Mouse (Mus musculus): ENCODE data around the gene Arrdc2. TPM values are rescaled to one million over a fixed set of nuclear protein-coding genes. Genes with fewer than 3 reads are reported as not detected.

Gene Arrdc2
- polyA plus RNA-seq, 1 experiment from 2014 or later = 6.7 TPM

DNA sequence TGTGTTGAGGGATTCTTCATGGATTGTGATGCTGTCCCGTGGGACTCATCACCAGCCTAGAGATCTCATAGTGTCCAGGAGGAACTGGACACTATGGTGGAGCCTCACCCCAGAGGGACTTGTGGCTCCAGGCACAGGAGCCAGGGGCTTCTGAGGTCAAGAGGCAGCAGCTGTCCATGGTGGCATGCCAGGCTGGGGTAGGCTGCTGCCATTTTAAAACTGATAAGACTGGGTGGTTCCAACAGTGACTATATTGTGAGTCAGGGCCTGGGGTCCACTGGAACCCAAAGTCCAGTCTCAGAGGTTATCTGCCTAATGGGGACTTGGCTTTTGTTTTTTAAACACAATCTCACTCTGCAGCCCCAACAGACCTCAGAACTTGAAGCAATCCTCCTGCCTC lies 37.7 kb downstream of the Arrdc2 start:
- ATAC-seq (ENCODE audit: insufficient number of reproducible peaks, low FRiP score, low TSS enrichment, low read depth) = no peak
- Histone ChIP-seq H3K9me3 (no peaks in the 10 kb centered on the region), H3K27ac (no peak overlapping the region), H3K4me1 (peaks cover 27% of the 10 kb centered on the region), H3K4me3 (no peak overlapping the region), H3K4me2 (no peak overlapping the region), H3K27me3 (peaks cover 72% of the 10 kb centered on the region), H3K9ac (no peak overlapping the region), H3K36me3 (no peaks in the 10 kb centered on the region)
- WGBS = 73% methylated on average over 1 of the region's 1 CpGs

DNA sequence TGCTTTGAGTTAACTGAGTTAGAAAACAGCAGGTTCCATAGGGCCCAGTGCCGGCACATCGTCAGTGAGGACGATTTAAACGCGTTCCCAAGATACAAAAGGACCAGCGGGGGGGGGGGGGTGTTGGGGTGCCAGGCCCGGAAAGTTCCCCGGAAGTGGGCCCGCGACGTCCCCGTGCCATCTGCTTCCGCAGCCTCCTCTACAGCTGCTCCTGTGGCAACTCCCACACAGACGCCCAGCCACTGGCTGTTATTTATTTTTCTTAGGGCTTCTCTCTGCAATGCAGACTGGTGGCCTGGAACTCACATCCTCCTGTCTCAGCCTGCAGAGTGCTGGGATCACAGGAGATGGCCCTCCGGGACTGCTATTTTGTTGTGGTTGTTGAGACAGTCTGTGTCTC lies 38.4 kb downstream of the Arrdc2 start:
- Histone ChIP-seq H3K27me3 (peaks cover 72% of the 10 kb centered on the region), H3K9ac (no peak overlapping the region), H3K36me3 (no peaks in the 10 kb centered on the region), H3K4me2 (no peak overlapping the region), H3K4me3 (no peak overlapping the region), H3K9me3 (no peaks in the 10 kb centered on the region), H3K27ac (no peak overlapping the region), H3K4me1 (peaks cover 32% of the 10 kb centered on the region)
- 28% methylated on average over 15 of the region's 15 CpGs for WGBS
- ATAC-seq (ENCODE audit: insufficient number of reproducible peaks, low FRiP score, low TSS enrichment, low read depth) = no peak

DNA sequence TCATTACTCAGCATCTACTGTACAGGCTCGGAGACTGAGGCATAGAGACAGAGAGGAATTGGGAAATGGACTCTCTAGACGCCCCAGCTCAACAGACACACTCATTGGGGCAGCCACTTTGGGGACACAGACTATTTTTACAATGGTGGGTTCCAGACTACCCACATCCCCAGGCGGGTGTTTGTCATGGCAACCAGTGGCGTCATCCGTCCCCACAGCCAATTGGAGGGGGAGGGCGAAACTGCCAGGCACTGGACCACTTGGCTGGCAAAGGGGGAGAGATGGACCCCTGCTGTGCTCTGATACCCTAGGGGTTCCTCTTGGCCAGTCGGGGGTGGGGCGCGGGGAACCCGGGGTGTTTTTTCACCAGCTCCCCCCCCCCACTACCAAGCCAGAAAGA lies 38.9 kb downstream of the Arrdc2 start:
- H3K27me3 ChIP-seq = peaks cover 67% of the 10 kb centered on the region
- 50% methylated on average over 10 of the region's 10 CpGs for WGBS

DNA sequence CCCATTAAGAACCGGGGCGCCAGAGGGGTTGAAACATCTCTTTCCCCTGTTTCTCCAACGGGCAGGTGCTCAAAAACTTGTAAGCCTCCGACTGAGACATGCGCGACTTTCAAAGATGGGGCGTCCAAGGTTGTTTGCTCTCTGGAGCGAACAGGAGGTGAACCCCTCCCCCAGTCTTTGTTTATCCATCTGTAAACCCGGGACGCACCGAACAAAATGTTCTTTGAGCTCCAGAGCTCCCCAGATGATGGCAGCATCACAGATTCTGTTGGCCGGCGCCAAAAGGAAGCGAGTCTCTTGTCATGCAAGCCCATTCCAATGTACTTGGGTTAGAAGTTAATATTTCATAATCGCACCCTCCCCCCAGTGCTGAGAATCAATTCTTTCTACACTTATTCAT lies 41.2 kb downstream of the Arrdc2 start:
- H3K4me1 ChIP-seq = peaks cover 18% of the 10 kb centered on the region
- peak overlapping the region; percentile 56 for H3K4me3 ChIP-seq
- no peaks in the 10 kb centered on the region for H3K36me3 ChIP-seq
- ATAC-seq (ENCODE audit: insufficient number of reproducible peaks, low FRiP score, low TSS enrichment, low read depth) = no peak
- H3K9me3 ChIP-seq = no peaks in the 10 kb centered on the region
- H3K4me2 ChIP-seq = peak overlapping the region; percentile 93
- peaks cover 48% of the 10 kb centered on the region for H3K27me3 ChIP-seq
- no peak overlapping the region for H3K9ac ChIP-seq
- WGBS = 14% methylated on average over 15 of the region's 15 CpGs
- no peak overlapping the region for H3K27ac ChIP-seq

More for the DNA sequence above, 38.9 kb downstream of the Arrdc2 start:
- H3K36me3 ChIP-seq = no peaks in the 10 kb centered on the region
- no peaks in the 10 kb centered on the region for H3K9me3 ChIP-seq
- H3K9ac ChIP-seq = no peak overlapping the region
- H3K4me2 ChIP-seq = no peak overlapping the region
- no peak for ATAC-seq (ENCODE audit: insufficient number of reproducible peaks, low FRiP score, low TSS enrichment, low read depth)
- H3K4me1 ChIP-seq = peaks cover 32% of the 10 kb centered on the region
- no peak overlapping the region for H3K4me3 ChIP-seq
- no peak overlapping the region for H3K27ac ChIP-seq

DNA sequence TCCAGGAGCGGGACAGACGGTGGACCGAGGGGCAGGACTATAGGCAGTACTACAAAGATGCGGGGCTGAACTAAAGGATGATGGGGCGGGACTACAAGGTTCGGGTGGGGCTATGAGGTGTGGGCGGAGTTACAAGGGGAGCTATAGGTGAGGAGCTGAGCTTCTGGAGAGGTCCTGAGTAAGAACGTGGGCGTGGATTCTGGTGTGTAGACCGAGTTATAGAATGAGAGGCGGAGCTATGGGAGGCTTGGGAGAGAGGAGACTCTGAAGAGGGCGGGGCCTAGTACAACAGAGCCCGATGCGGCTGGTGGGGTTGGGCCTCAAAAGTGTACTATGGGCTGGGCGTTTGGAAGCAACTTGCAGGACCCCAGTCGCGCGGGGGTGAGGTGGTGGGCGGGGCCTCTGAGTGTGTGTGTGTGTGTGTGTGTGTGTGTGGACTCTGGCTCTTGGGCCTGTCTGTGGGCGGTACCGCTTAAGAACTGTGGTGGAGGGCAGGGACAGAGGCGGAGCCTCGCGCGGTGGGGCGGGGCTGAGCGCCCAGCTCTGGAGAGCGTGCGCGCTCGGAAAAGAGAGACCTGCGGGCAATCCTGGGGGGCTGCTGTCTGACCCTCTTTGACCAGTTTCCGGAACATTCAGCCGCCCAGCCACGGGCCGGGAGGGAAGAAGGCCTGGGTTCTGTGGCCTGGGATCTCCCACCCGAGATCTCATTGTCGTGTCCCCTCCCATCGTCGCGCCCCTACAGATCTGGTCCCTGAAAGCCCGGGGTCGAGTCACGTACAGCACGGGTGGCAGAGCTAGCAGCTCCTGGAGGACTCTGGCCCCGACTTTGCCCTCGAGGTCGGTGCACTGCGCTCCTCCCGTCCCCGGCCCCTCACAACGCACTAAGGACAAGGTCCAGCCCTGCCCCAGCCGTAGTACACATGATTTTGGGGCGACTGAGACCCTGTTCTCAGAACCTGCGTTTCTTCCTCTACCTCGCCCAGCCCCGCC lies 42.1 kb downstream of the Arrdc2 start:
- WGBS = 1% methylated on average over 55 of the region's 57 CpGs
- Histone ChIP-seq H3K27ac (0 out of 2 replicates have a peak overlapping the region, but pooled peaks have one; percentile 27), H3K9me3 (no peaks in the 10 kb centered on the region), H3K4me1 (peaks cover 27% of the 10 kb centered on the region), H3K36me3 (no peaks in the 10 kb centered on the region), H3K4me2 (peak overlapping the region; percentile 93), H3K4me3 (peak overlapping the region; percentile 56), H3K9ac (peak overlapping the region; percentile 55; the same call in 1 of the 2 replicates), H3K27me3 (peaks cover 43% of the 10 kb centered on the region)
- ATAC-seq (ENCODE audit: insufficient number of reproducible peaks, low FRiP score, low TSS enrichment, low read depth) = peak; percentile 87

DNA sequence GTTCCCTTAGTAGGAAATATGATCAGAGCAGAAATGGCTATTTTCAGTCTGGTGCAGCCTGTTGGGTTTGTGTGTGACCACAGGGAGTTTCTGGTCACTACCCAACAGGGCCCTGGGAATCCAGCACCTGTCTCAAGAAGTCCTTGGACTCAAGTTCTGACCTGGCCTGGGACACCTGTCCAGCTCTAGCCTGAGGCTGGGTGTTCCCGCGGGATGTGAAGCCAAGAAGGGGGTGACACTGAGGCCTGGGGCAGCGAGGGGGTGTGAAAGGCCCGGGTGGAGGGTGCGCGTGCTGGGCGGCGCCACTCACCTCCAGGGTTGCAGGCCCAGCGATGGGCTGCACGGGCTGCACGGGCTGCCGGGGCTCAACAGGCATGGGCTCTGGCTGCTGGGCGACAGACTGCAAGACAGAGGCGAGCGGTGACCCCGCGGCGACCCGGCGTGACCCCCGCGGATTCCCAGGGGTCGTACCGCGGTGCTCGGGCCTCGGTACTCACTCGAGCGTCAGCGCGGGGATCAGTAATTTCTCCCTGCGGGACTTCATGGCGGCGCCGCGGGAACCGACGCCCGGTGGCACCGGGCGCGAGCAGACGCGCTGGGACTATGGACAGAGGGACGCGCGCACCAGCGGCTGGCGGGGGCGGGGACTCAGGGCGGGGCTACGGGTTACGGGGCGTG lies 43.0 kb downstream of the Arrdc2 start:
- ATAC-seq (ENCODE audit: insufficient number of reproducible peaks, low FRiP score, low TSS enrichment, low read depth) = no peak
- Histone ChIP-seq H3K27ac (0 out of 2 replicates have a peak overlapping the region, but pooled peaks have one; percentile 11), H3K9ac (peak overlapping the region; percentile 55; the same call in 1 of the 2 replicates), H3K4me1 (peaks cover 33% of the 10 kb centered on the region), H3K4me3 (peak overlapping the region; percentile 56), H3K36me3 (no peaks in the 10 kb centered on the region), H3K4me2 (peak overlapping the region; percentile 93), H3K9me3 (no peaks in the 10 kb centered on the region), H3K27me3 (peaks cover 38% of the 10 kb centered on the region)
- WGBS = 3% methylated on average over 53 of the region's 54 CpGs

DNA sequence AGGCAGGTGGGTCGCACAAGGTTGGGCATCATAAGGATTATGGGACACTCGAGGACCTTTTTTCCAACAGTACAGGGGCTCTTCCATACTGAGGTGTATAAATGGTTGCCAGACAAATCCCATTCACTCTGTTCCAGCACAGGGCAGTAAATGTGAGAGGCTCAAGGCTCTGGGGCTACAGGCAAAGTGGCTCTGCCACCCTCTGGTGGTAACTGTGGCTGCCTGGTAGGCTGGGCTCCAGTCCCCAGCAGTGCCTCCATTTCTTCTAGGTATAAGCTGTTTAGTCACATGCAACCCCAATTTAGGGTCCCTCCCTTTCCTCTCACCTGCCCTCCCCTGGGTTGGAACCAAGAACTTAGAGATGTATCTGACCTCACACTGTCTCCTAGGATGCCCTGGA lies 44.1 kb downstream of the Arrdc2 start:
- Histone ChIP-seq H3K9me3 (no peaks in the 10 kb centered on the region), H3K4me3 (no peak overlapping the region), H3K27me3 (peaks cover 29% of the 10 kb centered on the region), H3K4me1 (peaks cover 45% of the 10 kb centered on the region), H3K27ac (no peak overlapping the region), H3K4me2 (no peak overlapping the region), H3K9ac (no peak overlapping the region), H3K36me3 (no peaks in the 10 kb centered on the region)
- 87% methylated on average over 2 of the region's 2 CpGs for WGBS
- no peak for ATAC-seq (ENCODE audit: insufficient number of reproducible peaks, low FRiP score, low TSS enrichment, low read depth)

DNA sequence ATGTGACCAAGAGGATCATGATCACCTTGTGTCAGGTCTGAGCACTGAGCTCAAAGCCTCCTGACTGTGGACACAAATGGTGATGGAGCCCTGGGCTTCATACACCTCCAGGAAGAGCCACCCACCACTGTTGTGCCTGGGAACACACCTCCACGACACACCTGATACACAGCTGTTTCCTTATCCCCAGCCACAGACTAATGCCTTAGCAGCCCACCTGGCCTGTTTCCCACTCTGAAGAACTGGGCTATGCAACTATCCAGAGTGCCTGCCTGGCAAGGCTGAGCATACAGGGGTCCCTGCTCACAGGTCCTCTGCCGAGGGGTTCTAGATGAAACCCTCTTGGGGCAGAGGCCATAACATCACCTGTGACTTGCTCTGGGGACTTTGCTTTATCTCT lies 45.3 kb downstream of the Arrdc2 start:
- Histone ChIP-seq H3K4me1 (peaks cover 53% of the 10 kb centered on the region), H3K36me3 (peaks cover 6% of the 10 kb centered on the region), H3K27ac (no peak overlapping the region), H3K4me2 (no peak overlapping the region), H3K9me3 (no peaks in the 10 kb centered on the region), H3K27me3 (peaks cover 17% of the 10 kb centered on the region), H3K4me3 (no peak overlapping the region), H3K9ac (no peak overlapping the region)
- WGBS = 82% methylated on average over 2 of the region's 2 CpGs
- no peak for ATAC-seq (ENCODE audit: insufficient number of reproducible peaks, low FRiP score, low TSS enrichment, low read depth)

DNA sequence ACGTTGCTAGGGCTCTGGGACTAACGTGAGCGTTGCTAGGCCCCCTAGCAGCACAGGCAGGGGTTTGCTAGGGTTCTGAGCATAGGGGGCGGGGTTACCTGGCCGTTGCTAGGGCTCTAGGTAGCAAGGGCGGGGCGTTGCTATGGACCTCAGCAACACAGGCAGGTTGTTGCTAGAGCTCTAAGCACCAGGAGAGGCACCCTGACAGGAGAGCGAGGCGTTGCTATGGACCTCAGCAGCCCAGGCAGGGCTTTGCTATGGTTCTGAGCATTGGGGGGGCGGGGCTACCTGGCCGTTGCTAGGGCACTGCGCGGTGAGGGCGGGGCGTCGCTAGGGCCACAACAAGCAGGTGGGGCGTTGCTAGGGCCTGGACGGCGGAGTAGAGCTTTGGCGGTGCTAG lies 46.8 kb downstream of the Arrdc2 start:
- Histone ChIP-seq H3K9me3 (no peaks in the 10 kb centered on the region), H3K4me3 (peak overlapping the region; percentile 74), H3K27ac (peak overlapping the region; percentile 83), H3K4me2 (peak overlapping the region; percentile 93), H3K9ac (peak overlapping the region; percentile 87; the same call in 1 of the 2 replicates), H3K27me3 (peaks cover 2% of the 10 kb centered on the region), H3K36me3 (peaks cover 21% of the 10 kb centered on the region), H3K4me1 (peaks cover 55% of the 10 kb centered on the region)
- ATAC-seq (ENCODE audit: insufficient number of reproducible peaks, low FRiP score, low TSS enrichment, low read depth) = peak; percentile 11
- under 1% methylated on average over 20 of the region's 20 CpGs for WGBS

DNA sequence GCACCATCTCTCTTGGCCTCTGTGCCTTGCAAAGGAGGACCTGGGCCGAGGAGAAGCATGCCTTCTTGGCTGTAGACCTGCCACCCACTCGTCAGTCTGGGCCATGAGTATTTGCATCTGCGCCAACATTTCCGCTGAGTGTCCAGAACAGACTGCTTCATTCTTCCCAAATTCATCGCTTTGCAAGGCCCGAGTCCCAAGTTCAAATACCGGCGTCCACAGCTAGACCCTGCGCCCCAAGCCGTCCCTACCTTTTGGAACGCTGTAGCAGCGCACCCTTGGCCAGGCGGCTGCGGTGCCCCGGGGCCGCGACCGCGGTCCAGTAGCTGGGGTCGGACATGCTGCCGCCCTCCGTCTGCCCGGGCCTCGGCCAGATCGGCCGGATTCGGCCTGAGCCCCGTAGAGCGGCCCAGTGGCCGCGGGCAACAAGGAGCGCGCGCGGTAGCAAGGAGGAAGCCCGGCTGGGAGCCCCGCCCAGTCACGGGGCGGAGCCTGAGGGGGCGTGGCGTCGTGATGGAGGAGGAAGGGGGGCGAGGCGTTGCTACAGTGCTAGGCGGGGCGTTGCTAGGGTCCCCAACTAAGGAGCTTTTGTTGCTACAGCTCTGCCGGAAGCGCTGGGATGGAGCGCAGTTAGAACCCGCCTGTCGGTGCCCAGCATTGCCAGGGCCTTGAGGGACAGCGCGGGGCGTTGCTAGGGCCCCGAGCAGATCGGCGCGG lies 47.4 kb downstream of the Arrdc2 start:
- Histone ChIP-seq H3K4me3 (peak overlapping the region; percentile 74), H3K9ac (peak overlapping the region; percentile 87), H3K27ac (peak overlapping the region; percentile 83), H3K4me1 (peaks cover 52% of the 10 kb centered on the region), H3K36me3 (peaks cover 25% of the 10 kb centered on the region), H3K9me3 (no peaks in the 10 kb centered on the region), H3K27me3 (no peaks in the 10 kb centered on the region), H3K4me2 (peak overlapping the region; percentile 93)
- 4% methylated on average over 58 of the region's 58 CpGs for WGBS
- ATAC-seq (ENCODE audit: insufficient number of reproducible peaks, low FRiP score, low TSS enrichment, low read depth) = peak; percentile 79

DNA sequence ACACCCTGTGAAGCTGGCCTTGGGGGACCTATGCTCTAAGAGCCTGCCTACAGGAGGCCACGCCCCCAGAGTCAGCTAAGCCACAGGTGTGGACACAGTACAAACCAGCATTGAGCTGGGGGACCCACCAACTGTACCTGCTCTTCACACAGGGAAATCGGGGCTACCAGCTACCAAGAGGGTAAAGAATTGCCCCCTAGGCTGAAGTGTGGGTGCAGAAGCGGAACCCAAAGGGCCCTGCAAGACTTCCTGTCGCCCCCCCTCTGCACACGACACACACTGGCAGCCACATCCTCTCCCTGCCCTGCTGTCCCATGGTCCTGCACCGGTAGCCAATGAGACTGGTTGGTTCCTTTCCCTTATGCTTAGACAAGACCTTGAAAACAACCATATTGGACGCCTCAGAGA lies 48.2 kb downstream of the Arrdc2 start:
- WGBS = 70% methylated on average over 7 of the region's 7 CpGs
- ATAC-seq (ENCODE audit: insufficient number of reproducible peaks, low FRiP score, low TSS enrichment, low read depth) = no peak
- Histone ChIP-seq H3K4me3 (peak overlapping the region; percentile 74), H3K9ac (peak overlapping the region; percentile 87; the same call in 1 of the 2 replicates), H3K27me3 (no peaks in the 10 kb centered on the region), H3K36me3 (peaks cover 34% of the 10 kb centered on the region), H3K4me1 (peaks cover 47% of the 10 kb centered on the region), H3K27ac (no peak overlapping the region; the same call in 1 of the 2 replicates), H3K9me3 (no peaks in the 10 kb centered on the region), H3K4me2 (peak overlapping the region; percentile 93)
